Mouse (Mus musculus): ENCODE data around the gene Bach2. TPM values are rescaled to one million over a fixed set of nuclear protein-coding genes. Genes with fewer than 3 reads are reported as not detected.

The Bach2 gene
- polyA plus RNA-seq, 1 experiment: 7.5 TPM

DNA sequence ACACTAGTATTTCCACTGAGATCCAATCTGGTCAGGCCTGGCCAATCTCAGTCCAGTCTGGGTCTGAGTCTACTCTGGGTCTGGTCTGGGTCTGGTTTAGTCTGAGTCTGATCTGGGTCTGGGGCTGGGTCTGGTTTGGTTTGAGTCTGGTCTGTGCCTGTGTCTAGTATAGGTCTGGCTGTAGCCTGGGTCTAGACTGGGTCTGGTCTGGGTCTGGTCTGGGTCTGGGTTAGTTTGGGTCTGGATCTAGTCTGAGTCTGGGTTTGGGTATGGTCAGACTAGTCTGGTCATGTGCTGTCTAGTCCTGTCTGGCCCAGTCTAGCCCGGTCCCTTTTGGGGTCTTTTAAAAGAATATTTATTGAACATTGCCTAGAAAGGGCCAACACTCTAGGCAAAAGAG is 41.2 kb downstream of the Bach2 start:
- Histone ChIP-seq H3K4me1 (ENCODE audit: control insufficient read depth, insufficient read depth, low read length) (peaks cover 3% of the 10 kb centered on the region), H3K4me3 (replicated peaks; ENCODE audit: extremely low read depth, low read depth, low read length) (no peak overlapping the region)
- no peak for DNase-seq
- WGBS: 86% methylated on average over 1 of the region's 1 CpGs
- no peak for TF ChIP-seq POLR2A (IDR thresholded peaks at IDR 0.05; ENCODE audit: borderline replicate concordance, extremely low read depth, low read depth, low read length)

DNA sequence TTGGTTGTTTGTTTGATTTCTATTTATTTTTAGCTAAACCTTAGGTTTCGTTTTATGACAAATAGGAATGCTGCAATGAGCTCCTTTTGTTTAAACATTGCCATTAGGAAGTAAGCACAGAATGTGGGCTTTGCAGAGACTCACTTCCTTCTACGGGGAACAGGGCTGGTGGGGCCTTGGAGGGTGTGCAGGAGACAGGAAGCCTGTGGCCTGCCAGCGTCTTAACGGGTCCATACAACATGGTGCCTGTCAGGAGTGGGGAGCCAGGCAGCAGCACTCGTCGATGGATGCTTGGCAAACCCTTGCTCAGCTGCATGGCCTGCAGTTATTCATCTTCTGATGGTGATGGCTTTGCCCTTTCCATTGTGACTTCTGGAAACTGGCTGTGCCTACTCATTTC is 41.8 kb downstream of the Bach2 start:
- DNase-seq: no peak
- peaks cover 3% of the 10 kb centered on the region for H3K4me1 ChIP-seq (ENCODE audit: control insufficient read depth, insufficient read depth, low read length)
- no peak overlapping the region for H3K4me3 ChIP-seq (replicated peaks; ENCODE audit: extremely low read depth, low read depth, low read length)
- WGBS: 21% methylated on average over 6 of the region's 6 CpGs
- TF ChIP-seq POLR2A (IDR thresholded peaks at IDR 0.05; ENCODE audit: borderline replicate concordance, extremely low read depth, low read depth, low read length): no peak
- TF ChIP-seq CTCF (IDR thresholded peaks at IDR 0.05; ENCODE audit: insufficient read depth, low read length): no peak

DNA sequence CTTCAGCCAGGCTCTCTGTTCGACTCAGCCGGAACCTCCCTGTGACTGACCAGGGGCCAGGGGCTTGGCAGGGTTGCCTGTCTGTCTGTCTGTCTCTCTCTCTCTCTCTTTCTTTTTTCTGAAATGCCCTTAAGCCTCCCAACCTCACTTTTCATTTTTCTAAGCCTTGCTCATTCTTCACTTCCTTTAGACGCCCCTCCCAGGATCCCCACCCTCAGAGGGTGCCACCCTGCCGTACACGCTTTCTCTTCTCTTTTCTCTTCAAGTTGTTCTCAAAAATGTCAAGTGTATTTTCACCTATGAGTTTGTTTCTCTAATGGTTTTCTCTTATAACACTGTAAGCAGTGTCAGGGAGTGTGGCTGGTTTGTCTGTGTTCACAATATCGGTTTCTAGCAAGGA is 42.7 kb downstream of the Bach2 start:
- 70% methylated on average over 6 of the region's 6 CpGs for WGBS
- Histone ChIP-seq H3K4me3 (replicated peaks; ENCODE audit: extremely low read depth, low read depth, low read length) (no peak overlapping the region), H3K4me1 (ENCODE audit: control insufficient read depth, insufficient read depth, low read length) (peaks cover 3% of the 10 kb centered on the region)
- no peak for DNase-seq
- no peak for TF ChIP-seq CTCF (IDR thresholded peaks at IDR 0.05; ENCODE audit: insufficient read depth, low read length)
- TF ChIP-seq POLR2A (IDR thresholded peaks at IDR 0.05; ENCODE audit: borderline replicate concordance, extremely low read depth, low read depth, low read length): no peak

DNA sequence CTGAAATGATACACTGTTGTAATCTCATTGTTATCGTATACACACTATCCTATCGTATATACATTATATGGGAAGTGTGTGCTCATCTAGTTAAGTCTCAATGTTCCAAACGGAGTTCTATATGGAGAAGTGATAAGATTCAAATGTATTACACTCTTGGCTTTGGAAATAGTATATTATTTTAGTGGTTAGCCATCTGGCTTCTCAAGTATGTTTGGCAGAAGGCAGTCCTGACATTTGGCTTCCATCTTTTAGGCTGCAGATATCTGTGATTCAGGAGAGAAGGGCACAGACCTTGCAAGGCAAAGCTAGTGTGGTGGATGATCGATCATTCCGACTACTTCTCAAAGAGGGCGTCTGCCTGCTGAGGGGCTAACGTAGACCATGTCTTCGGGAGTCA is 47.8 kb downstream of the Bach2 start:
- TF ChIP-seq CTCF (IDR thresholded peaks at IDR 0.05; ENCODE audit: insufficient read depth, low read length) (no peak), POLR2A (IDR thresholded peaks at IDR 0.05; ENCODE audit: borderline replicate concordance, extremely low read depth, low read depth, low read length) (no peak)
- Histone ChIP-seq H3K4me1 (ENCODE audit: control insufficient read depth, insufficient read depth, low read length) (peaks cover 22% of the 10 kb centered on the region), H3K4me3 (replicated peaks; ENCODE audit: extremely low read depth, low read depth, low read length) (no peak overlapping the region)
- WGBS: 91% methylated on average over 8 of the region's 8 CpGs
- DNase-seq: no peak

DNA sequence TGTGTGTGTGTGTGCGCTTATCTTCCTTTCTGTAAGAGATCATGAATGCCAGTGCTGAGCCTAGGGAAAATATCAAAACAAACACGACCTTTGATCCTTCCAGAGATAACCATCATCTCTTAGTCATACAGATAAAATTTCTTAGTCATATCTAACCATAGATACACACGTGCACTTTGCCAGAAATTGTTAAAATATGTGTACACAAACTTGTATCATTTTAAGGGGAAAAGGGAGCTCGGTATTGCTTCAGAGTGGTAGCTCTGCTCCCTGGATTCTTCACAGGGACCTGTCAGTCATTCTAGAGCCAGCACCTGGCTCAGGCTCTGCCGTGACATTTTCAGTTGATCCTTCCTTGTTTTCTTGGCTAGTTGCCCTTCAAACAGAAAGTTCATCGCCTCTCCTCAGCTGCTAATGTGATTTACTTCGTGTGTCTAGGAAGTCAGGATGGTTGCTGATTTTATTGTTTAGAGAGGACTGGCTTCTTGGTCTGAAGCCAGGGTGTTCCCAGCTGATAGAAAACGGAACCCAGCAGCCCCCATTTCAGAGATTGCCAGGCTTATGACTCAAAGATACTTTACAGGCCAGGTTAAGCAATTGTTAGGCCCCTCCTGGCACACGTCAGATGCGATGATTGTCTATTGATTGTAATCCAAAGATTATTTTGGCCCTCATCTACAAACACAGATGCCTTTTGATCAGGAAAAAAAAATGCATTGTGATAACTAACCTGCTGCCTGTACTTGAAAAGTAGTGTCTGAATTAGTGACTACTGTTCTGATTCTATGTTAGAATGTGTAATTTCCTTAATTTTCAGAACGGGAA is 49.6 kb downstream of the Bach2 start:
- WGBS: 8% methylated on average over 11 of the region's 11 CpGs
- TF ChIP-seq CTCF (IDR thresholded peaks at IDR 0.05; ENCODE audit: insufficient read depth, low read length) (no peak), POLR2A (IDR thresholded peaks at IDR 0.05; ENCODE audit: borderline replicate concordance, extremely low read depth, low read depth, low read length) (no peak)
- Histone ChIP-seq H3K4me1 (ENCODE audit: control insufficient read depth, insufficient read depth, low read length) (peaks cover 26% of the 10 kb centered on the region), H3K4me3 (replicated peaks; ENCODE audit: extremely low read depth, low read depth, low read length) (no peak overlapping the region)
- peak; percentile 34 for DNase-seq

DNA sequence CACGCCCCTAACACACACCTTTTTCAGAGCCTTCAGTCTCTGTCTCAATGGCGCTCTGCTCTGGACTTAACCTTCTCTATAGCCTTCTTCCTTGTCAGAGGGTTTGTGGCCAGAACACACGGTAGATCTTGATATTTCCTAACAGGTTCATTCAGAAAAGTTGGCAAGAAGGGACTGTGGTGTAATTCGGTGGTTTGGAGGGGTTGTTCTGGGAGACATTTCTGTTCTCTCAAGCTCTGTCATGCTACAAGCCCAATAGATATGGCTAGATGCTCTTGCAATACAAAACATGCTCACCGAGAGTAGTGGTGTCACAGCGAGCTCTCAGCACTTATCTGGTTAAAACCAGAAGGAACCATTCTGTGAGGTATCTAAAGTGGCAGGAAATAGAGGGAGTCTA is 51.2 kb downstream of the Bach2 start:
- Histone ChIP-seq H3K4me1 (ENCODE audit: control insufficient read depth, insufficient read depth, low read length) (peaks cover 26% of the 10 kb centered on the region), H3K4me3 (replicated peaks; ENCODE audit: extremely low read depth, low read depth, low read length) (no peak overlapping the region)
- WGBS: 62% methylated on average over 6 of the region's 6 CpGs
- DNase-seq: no peak
- TF ChIP-seq CTCF (IDR thresholded peaks at IDR 0.05; ENCODE audit: insufficient read depth, low read length) (no peak), POLR2A (IDR thresholded peaks at IDR 0.05; ENCODE audit: borderline replicate concordance, extremely low read depth, low read depth, low read length) (no peak)

DNA sequence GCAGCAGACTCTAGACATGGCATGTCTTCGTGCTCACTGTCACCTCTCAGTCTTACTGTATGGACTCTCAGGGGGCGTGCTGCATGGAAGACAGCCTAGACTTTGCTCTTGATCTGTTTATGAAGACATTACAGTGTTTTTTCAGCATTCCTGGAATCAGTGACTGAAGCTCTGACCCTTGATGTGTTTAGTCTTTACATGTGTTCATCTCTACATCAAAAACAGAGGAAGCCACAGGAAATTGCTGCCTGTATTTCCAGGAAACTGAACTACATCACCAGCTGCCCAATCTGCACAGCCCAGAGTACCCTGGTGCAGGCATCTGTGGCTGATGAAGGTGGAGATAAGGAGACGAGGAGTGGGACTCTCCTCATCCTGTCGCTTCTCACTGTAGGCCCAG is 52.8 kb downstream of the Bach2 start:
- TF ChIP-seq POLR2A (IDR thresholded peaks at IDR 0.05; ENCODE audit: borderline replicate concordance, extremely low read depth, low read depth, low read length) (no peak), CTCF (IDR thresholded peaks at IDR 0.05; ENCODE audit: insufficient read depth, low read length) (no peak)
- WGBS: 51% methylated on average over 4 of the region's 4 CpGs
- Histone ChIP-seq H3K4me1 (ENCODE audit: control insufficient read depth, insufficient read depth, low read length) (peaks cover 26% of the 10 kb centered on the region), H3K4me3 (replicated peaks; ENCODE audit: extremely low read depth, low read depth, low read length) (no peak overlapping the region)
- DNase-seq: no peak

DNA sequence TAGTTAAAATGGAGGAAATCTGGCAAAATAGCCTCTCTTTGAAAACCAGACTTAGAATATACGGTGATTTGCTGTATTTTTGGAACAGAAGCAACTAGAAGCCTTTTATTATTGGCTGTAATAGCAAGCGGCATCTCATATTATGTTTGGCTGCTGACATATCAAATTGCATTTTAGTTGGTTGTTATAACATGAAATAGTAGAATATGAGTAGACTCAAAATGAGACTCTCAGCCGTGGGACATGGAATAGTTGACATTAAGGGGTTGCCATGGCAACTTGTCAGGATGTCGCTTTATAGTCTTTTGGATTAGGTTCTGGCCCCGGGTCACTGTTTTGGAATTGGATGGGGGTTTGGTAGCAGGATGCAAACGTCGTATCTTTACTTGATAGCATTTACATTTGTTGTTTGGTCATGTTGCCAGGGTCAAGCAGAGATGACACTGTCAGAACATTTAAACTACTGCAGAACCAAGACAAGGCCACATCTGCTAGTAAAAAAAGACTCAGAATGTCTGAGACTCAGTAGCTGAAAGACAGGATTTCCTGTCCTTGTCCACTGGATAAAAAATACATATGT is 55.2 kb downstream of the Bach2 start:
- H3K4me3 ChIP-seq (replicated peaks; ENCODE audit: extremely low read depth, low read depth, low read length): no peak overlapping the region
- no peak for TF ChIP-seq CTCF (IDR thresholded peaks at IDR 0.05; ENCODE audit: insufficient read depth, low read length)
- no peak for TF ChIP-seq POLR2A (IDR thresholded peaks at IDR 0.05; ENCODE audit: borderline replicate concordance, extremely low read depth, low read depth, low read length)
- WGBS: 71% methylated on average over 7 of the region's 7 CpGs
- peaks cover 15% of the 10 kb centered on the region; the same call in 1 of the 2 replicates for H3K4me1 ChIP-seq (ENCODE audit: control insufficient read depth, insufficient read depth, low read length)
- no peak for DNase-seq

DNA sequence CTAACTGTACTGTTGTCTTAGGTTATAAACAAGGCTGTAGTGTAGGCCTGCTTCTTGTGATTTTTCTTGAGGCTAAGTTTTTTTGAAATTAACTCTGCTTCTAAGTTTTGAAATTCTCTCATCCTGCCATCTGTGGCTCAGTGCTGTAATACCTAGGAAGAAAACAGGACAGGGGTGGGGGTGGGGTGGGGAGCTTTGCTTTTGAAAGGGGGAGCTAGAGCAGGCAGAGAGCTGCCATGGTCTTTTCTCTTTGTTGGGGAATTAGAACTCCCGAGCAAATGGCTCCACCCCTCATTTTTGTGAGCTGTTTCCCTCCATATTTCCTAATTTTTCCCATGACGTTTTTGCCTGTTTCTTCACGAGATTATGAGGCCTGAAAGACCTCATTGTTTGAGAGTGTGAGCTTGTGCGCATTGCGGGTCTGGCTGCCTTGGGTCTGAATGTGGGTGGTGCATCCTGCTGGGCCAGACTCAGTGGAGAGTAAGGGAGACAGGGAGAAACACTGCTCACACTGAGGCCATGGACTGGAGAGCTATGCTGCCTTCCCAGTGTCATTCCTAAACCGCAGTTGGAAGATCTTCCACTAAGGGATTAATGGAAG is 58.6 kb downstream of the Bach2 start:
- TF ChIP-seq CTCF (IDR thresholded peaks at IDR 0.05; ENCODE audit: insufficient read depth, low read length): no peak
- no peak for TF ChIP-seq POLR2A (IDR thresholded peaks at IDR 0.05; ENCODE audit: borderline replicate concordance, extremely low read depth, low read depth, low read length)
- no peak for DNase-seq
- WGBS: 58% methylated on average over 6 of the region's 6 CpGs
- Histone ChIP-seq H3K4me1 (ENCODE audit: control insufficient read depth, insufficient read depth, low read length) (peaks cover under 1% of the 10 kb centered on the region), H3K4me3 (replicated peaks; ENCODE audit: extremely low read depth, low read depth, low read length) (no peak overlapping the region)

DNA sequence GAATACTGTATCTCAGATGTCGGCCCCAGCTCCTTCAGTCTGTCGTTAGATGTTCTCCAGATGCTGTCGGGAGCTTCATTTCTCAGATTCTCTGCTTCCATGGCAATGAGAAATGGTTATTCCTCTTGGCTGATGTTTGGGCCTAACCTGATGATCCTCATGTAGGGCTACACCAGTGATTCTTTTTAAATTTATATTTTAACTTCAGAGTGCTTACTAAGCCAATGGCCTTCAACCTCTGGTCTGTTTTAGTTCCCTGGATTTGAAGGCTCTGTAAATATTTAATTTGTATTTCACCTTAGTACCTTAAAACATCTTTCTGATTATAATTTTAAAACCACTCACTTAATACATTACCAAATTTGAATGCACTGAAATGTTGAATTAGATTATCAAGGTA is 60.6 kb downstream of the Bach2 start:
- DNase-seq: no peak
- H3K4me3 ChIP-seq (replicated peaks; ENCODE audit: extremely low read depth, low read depth, low read length): no peak overlapping the region
- peaks cover 17% of the 10 kb centered on the region for H3K4me1 ChIP-seq (ENCODE audit: control insufficient read depth, insufficient read depth, low read length)
- 88% methylated on average over 3 of the region's 3 CpGs for WGBS
- TF ChIP-seq CTCF (IDR thresholded peaks at IDR 0.05; ENCODE audit: insufficient read depth, low read length) (no peak), POLR2A (IDR thresholded peaks at IDR 0.05; ENCODE audit: borderline replicate concordance, extremely low read depth, low read depth, low read length) (no peak)
